Mouse (Mus musculus) layer of hippocampus, postnatal 25 days (tissue): ENCODE measurements around the gene Hist1h1d. TPM values are rescaled to one million over a fixed set of nuclear protein-coding genes. Genes with fewer than 3 reads are reported as not detected.

Experiments used
- microRNA-seq, 2 experiments: library from miRNA; unstranded; fragments of <30 nt; microRNA quantifications; one replicate each; pipeline ENCODE4 v1.2.0; 2021
- total RNA-seq, 2 experiments: library from RNA; stranded (reverse); gene quantifications; 2 replicates each; pipeline ENCODE4 v1.2.3; 2021

Hist1h1d gene
- total RNA-seq, 2 experiments from 2014 or later, result 4.7 to 4.8 TPM

Small RNA genes lying within 50 kb of the gene (microRNA-seq; reads per million reads assigned to microRNA genes)
- gene Gm44297, result 0 reads per million in 2 experiments
- gene Gm44359, result 0 reads per million in 2 experiments
- gene Gm44394, result 0 reads per million in 2 experiments
- 0 to 0.18 reads per million in 2 experiments for gene n-TStga1

Other genes starting within 250 kb of the Hist1h1d start
- 10 to 100 TPM; 34.3 to 40.0 TPM for gene Zfp322a, start 184.1 kb upstream of the Hist1h1d start, total RNA-seq
- 1 to 10 TPM; 8.5 to 8.9 TPM for gene Abt1, start 129.4 kb upstream of the Hist1h1d start, total RNA-seq
- gene Btn1a1, start 87.4 kb upstream of the Hist1h1d start, total RNA-seq, result not detected
- gene Btn2a2, start 64.4 kb upstream of the Hist1h1d start, total RNA-seq, result under 1 TPM; 0.59 to 0.66 TPM
- gene Hist1h4h, start 22.2 kb upstream of the Hist1h1d start, total RNA-seq, result 100 to 1,000 TPM; 289 to 367 TPM
- gene Hist1h2af, start 19.4 kb upstream of the Hist1h1d start, total RNA-seq, result 10 to 100 TPM in 1 of 2 experiments, 1 to 10 TPM in 1; 7.8 to 12.2 TPM
- 1 to 10 TPM; 3.6 to 5.7 TPM for gene Hist1h3g, start 17.8 kb upstream of the Hist1h1d start, total RNA-seq
- 1 to 10 TPM in 1 of 2 experiments, under 1 TPM in 1; 0.94 to 1.1 TPM for gene Hist1h2bh, start 9.9 kb upstream of the Hist1h1d start, total RNA-seq
- 10 to 100 TPM; 15.7 to 16.5 TPM for gene Hist1h3f, start 9.2 kb upstream of the Hist1h1d start, total RNA-seq
- gene Hist1h4f, start 1.6 kb upstream of the Hist1h1d start, total RNA-seq, result 100 to 1,000 TPM; 127 to 164 TPM
- 10 to 100 TPM; 47.8 to 50.0 TPM for gene Hist1h3e, start 9.1 kb downstream of the Hist1h1d start, total RNA-seq
- 1 to 10 TPM; 4.6 to 7.9 TPM for gene Hist1h2ae, start 18.0 kb downstream of the Hist1h1d start, total RNA-seq
- gene Hist1h2bg, start 18.1 kb downstream of the Hist1h1d start, total RNA-seq, result 10 to 100 TPM; 79.1 to 83.5 TPM
- 10 to 100 TPM; 26.4 to 30.6 TPM for gene Hist1h2bf, start 20.9 kb downstream of the Hist1h1d start, total RNA-seq
- 10 to 100 TPM in 1 of 2 experiments, 1 to 10 TPM in 1; 7.1 to 11.6 TPM for gene Hist1h2ad, start 21.1 kb downstream of the Hist1h1d start, total RNA-seq
- 10 to 100 TPM; 10.0 to 14.4 TPM for gene Hist1h3d, start 22.5 kb downstream of the Hist1h1d start, total RNA-seq
- gene Hist1h4d, start 28.3 kb downstream of the Hist1h1d start, total RNA-seq, result 100 to 1,000 TPM; 129 to 153 TPM
- 1 to 10 TPM; 7.1 to 8.3 TPM for gene Hist1h2be, start 67.9 kb downstream of the Hist1h1d start, total RNA-seq
- gene Hist1h1e, start 69.3 kb downstream of the Hist1h1d start, total RNA-seq, result 10 to 100 TPM; 45.8 to 59.4 TPM
- 1 to 10 TPM; 3.1 to 3.3 TPM for gene Hist1h2ac, start 130.7 kb downstream of the Hist1h1d start, total RNA-seq
- gene Hist1h2bc, start 130.9 kb downstream of the Hist1h1d start, total RNA-seq, result 10 to 100 TPM; 50.7 to 51.1 TPM
- not detected for gene Hist1h1t, start 142.6 kb downstream of the Hist1h1d start, total RNA-seq
- gene Hist1h4c, start 145.2 kb downstream of the Hist1h1d start, total RNA-seq, result 100 to 1,000 TPM in 1 of 2 experiments, 10 to 100 TPM in 1; 92.2 to 102 TPM
- gene Hfe, start 157.6 kb downstream of the Hist1h1d start, total RNA-seq, result 1 to 10 TPM; 3.5 to 3.6 TPM
- gene Hist1h1c, start 185.5 kb downstream of the Hist1h1d start, total RNA-seq, result 10 to 100 TPM; 53.2 to 69.4 TPM
- 1 to 10 TPM; 4.6 to 6.0 TPM for gene Hist1h3c, start 192.3 kb downstream of the Hist1h1d start, total RNA-seq
- 10 to 100 TPM; 20.1 to 33.5 TPM for gene Hist1h2bb, start 193.5 kb downstream of the Hist1h1d start, total RNA-seq
- gene Hist1h2ab, start 197.9 kb downstream of the Hist1h1d start, total RNA-seq, result 10 to 100 TPM; 24.8 to 42.0 TPM
- 10 to 100 TPM; 12.3 to 22.8 TPM for gene Hist1h3b, start 199.0 kb downstream of the Hist1h1d start, total RNA-seq
- 10 to 100 TPM; 71.8 to 80.9 TPM for gene Hist1h4b, start 203.8 kb downstream of the Hist1h1d start, total RNA-seq
- 10 to 100 TPM; 42.9 to 58.9 TPM for gene Hist1h4a, start 208.0 kb downstream of the Hist1h1d start, total RNA-seq
- gene Hist1h3a, start 209.1 kb downstream of the Hist1h1d start, total RNA-seq, result 10 to 100 TPM; 30.8 to 53.8 TPM
- 10 to 100 TPM; 15.6 to 24.5 TPM for gene Hist1h1a, start 210.4 kb downstream of the Hist1h1d start, total RNA-seq
- gene Trim38, start 216.7 kb downstream of the Hist1h1d start, total RNA-seq, result not detected